Mouse (Mus musculus) R1 (cell line): Measurements from ENCODE around the gene Alox12e.
"Not testable (repeated sequence)": the region's sequence is repeated elsewhere in the genome, so short reads cannot be mapped to it uniquely, and the experiment has no call there.

Source experiments
- DNase-seq: peaks from one replicate; pipeline ENCODE4 v3.0.0-alpha.2; 2018; ENCODE audit warnings: low read depth, low spot score

Gene Alox12e

GRCm38 (mm10) chr11:70322528-70322927, at the start of gene Alox12e:
Alox12e (minus strand) TSS chr11:70322628.
- peak; percentile 34 for DNase-seq

- not testable (repeated sequence) for DNase-seq
Observed at GRCm38 (mm10) chr11:70368626-70369025, 46.2 kb upstream of the Alox12e start.

- DNase-seq, result peak; percentile 50
Observed at GRCm38 (mm10) chr11:70367701-70368100, 45.3 kb upstream of the Alox12e start.

- peak; percentile 47 for DNase-seq
Observed at GRCm38 (mm10) chr11:70351868-70352267, 29.4 kb upstream of the Alox12e start, which contains the start of gene Alox15. Alox15 (minus strand) TSS chr11:70352031.

GRCm38 (mm10) chr11:70348630-70349029, 26.2 kb upstream of the Alox12e start:
- no peak for DNase-seq

GRCm38 (mm10) chr11:70347861-70348260, 25.4 kb upstream of the Alox12e start:
- DNase-seq, result no peak

GRCm38 (mm10) chr11:70345546-70345945, 23.1 kb upstream of the Alox12e start:
- no peak for DNase-seq

- no peak for DNase-seq
Observed at GRCm38 (mm10) chr11:70345061-70345460, 22.6 kb upstream of the Alox12e start.

GRCm38 (mm10) chr11:70339481-70339880, 17.1 kb upstream of the Alox12e start:
- DNase-seq, result peak; percentile 58

GRCm38 (mm10) chr11:70334477-70334876, 12.0 kb upstream of the Alox12e start:
- peak; percentile 66 for DNase-seq

GRCm38 (mm10) chr11:70324726-70325125, 2.3 kb upstream of the Alox12e start:
- DNase-seq, result no peak

- DNase-seq, result peak; percentile 81
Observed at GRCm38 (mm10) chr11:70321664-70322063, 764 bp downstream of the Alox12e start.

GRCm38 (mm10) chr11:70319614-70320013, 2.8 kb downstream of the Alox12e start:
- DNase-seq, result no peak

GRCm38 (mm10) chr11:70313833-70314232, 8.6 kb downstream of the Alox12e start:
- peak; percentile 60 for DNase-seq

GRCm38 (mm10) chr11:70309341-70309740, 13.1 kb downstream of the Alox12e start:
- DNase-seq, result peak; percentile 75

- peak; percentile 54 for DNase-seq
Observed at GRCm38 (mm10) chr11:70308296-70308695, 14.1 kb downstream of the Alox12e start.

GRCm38 (mm10) chr11:70306159-70306558, 16.3 kb downstream of the Alox12e start:
- no peak for DNase-seq

GRCm38 (mm10) chr11:70302293-70302692, 20.1 kb downstream of the Alox12e start:
- no peak for DNase-seq

GRCm38 (mm10) chr11:70297836-70298454, 24.5 kb downstream of the Alox12e start:
- DNase-seq, result no peak

GRCm38 (mm10) chr11:70297405-70297804, 25.0 kb downstream of the Alox12e start:
- no peak for DNase-seq

- no peak for DNase-seq
Observed at GRCm38 (mm10) chr11:70293881-70294280, 28.5 kb downstream of the Alox12e start.

GRCm38 (mm10) chr11:70291235-70291634, 31.2 kb downstream of the Alox12e start:
- DNase-seq, result no peak

GRCm38 (mm10) chr11:70289236-70289635, 33.2 kb downstream of the Alox12e start:
- DNase-seq, result no peak

- no peak for DNase-seq
Observed at GRCm38 (mm10) chr11:70288102-70288501, 34.3 kb downstream of the Alox12e start.
